Comparison of ENCODE assay signal across 23 mouse cellular contexts in genomic region chr11:102749712-102750111, GRCm38 (mm10). TPM values are rescaled to one million over a fixed set of nuclear protein-coding genes. Genes with fewer than 3 reads are reported as not detected.
A peak's percentile ranks its signal among the peaks of the same experiment; 100 is the strongest.
DNase-seq lines count a peak whose midpoint lies in the region; ATAC-seq and TF ChIP-seq lines count a peak whose summit lies in the region.
"Had no signal": no experiment of that assay in that cellular context is flagged by ENCODE, and none has a peak within 500 bp of the region (broad histone marks: within the 10 kb centered on the region; RNA-seq: fewer than 3 reads in every experiment).

No protein-coding gene starts in this region.

- H3K9me3 ChIP-seq in intestine, embryonic 15.5 days: no peaks in the 10 kb centered on the region
- H3K9me3 ChIP-seq: embryonic facial prominence, embryonic 15.5 days; heart, embryonic 13.5 days; midbrain, embryonic 12.5 days; neural tube, embryonic 13.5 days had no signal

- peak; percentile 31 for DNase-seq in cerebellum, adult 9-11 months
- DNase-seq in cerebellum, adult 9-10 months: no peak
- no peak for DNase-seq in left cerebral cortex, adult 2 months (ENCODE audit: extremely low spot score in 1 of 2, low spot score in 2 of 2)
- no peak for DNase-seq in left cerebral cortex, adult 8-10 months (ENCODE audit: low spot score in 2 of 2)
- peak; percentile 67 for DNase-seq in 3134 (ENCODE audit: extremely low read depth, insufficient read length, low spot score)
- DNase-seq in adrenal gland, adult 8-10 months: peak; percentile 68
- no peak for DNase-seq in urinary bladder, postnatal 4 days (ENCODE audit: low spot score in 2 of 2)
- DNase-seq: B cell, adult 2 months; embryo, embryonic 11 days; heart, postnatal 4 days; kidney, adult 11 months; kidney, postnatal 14 days; left cerebral cortex, postnatal 4 days; liver; lung, embryonic 14.5 days had no signal

- H3K36me3 ChIP-seq in intestine, embryonic 15.5 days: no peaks in the 10 kb centered on the region
- H3K36me3 ChIP-seq: embryonic facial prominence, embryonic 15.5 days; heart, embryonic 13.5 days; midbrain, embryonic 12.5 days; neural tube, embryonic 13.5 days had no signal

- intact Hi-C loops in left cerebral cortex, adult 2 months (cut with DNase I): no loop called here

- H3K4me2 ChIP-seq in intestine, embryonic 15.5 days (replicated peaks): no peak overlapping the region
- H3K4me2 ChIP-seq: embryonic facial prominence, embryonic 15.5 days; heart, embryonic 13.5 days; lung, embryonic 14.5 days; midbrain, embryonic 12.5 days; neural tube, embryonic 13.5 days had no signal

- peak overlapping the region; percentile 44; the same call in 1 of the 2 replicates for H3K27ac ChIP-seq in left cerebral cortex, adult 2 months
- no peak overlapping the region for H3K27ac ChIP-seq in intestine, embryonic 15.5 days
- H3K27ac ChIP-seq: embryonic facial prominence, embryonic 15.5 days; heart, embryonic 13.5 days; hindbrain, postnatal 0 days; macrophage; midbrain, embryonic 12.5 days; neural tube, embryonic 13.5 days had no signal

- no peak for ATAC-seq in intestine, embryonic 15.5 days
- ATAC-seq: hindbrain, postnatal 0 days had no signal

- H3K4me1 ChIP-seq in intestine, embryonic 15.5 days (replicated peaks): peaks cover 9% of the 10 kb centered on the region

- H3K27me3 ChIP-seq in intestine, embryonic 15.5 days (replicated peaks): no peaks in the 10 kb centered on the region; the same call in 1 of the 2 replicates
- H3K27me3 ChIP-seq: embryonic facial prominence, embryonic 15.5 days; neural tube, embryonic 13.5 days had no signal

- H3K4me3 ChIP-seq in left cerebral cortex, adult 2 months: no peak overlapping the region
- H3K4me3 ChIP-seq in intestine, embryonic 15.5 days (replicated peaks): no peak overlapping the region
- H3K4me3 ChIP-seq: embryonic facial prominence, embryonic 15.5 days; heart, embryonic 13.5 days; midbrain, embryonic 12.5 days; neural tube, embryonic 13.5 days had no signal

- H3K9ac ChIP-seq in intestine, embryonic 15.5 days: no peak overlapping the region
- H3K9ac ChIP-seq: embryonic facial prominence, embryonic 15.5 days; heart, embryonic 13.5 days; lung, embryonic 14.5 days; midbrain, embryonic 12.5 days; neural tube, embryonic 13.5 days had no signal

- no peak for TF ChIP-seq CTCF in left cerebral cortex, adult 2 months (IDR thresholded peaks at IDR 0.05)

- 79% methylated on average over 2 of the region's 2 CpGs for WGBS in intestine, embryonic 15.5 days

RNA-seq across cellular contexts. Expression of gene Adam11, which starts 11.5 kb away (rescaled TPM):
- total RNA-seq in left cerebral cortex, adult 2 months (2021): 100 to 1,000 TPM; 128 to 140 TPM
- 100 to 1,000 TPM; 117 to 126 (median 123) TPM for total RNA-seq in left cerebral cortex, adult 8-10 months (2022)
- 10 to 100 TPM in 2 of 4 experiments, 1 to 10 TPM in 2; 2.0 to 13.0 (median 8.0) TPM for total RNA-seq in adrenal gland, adult 8-10 months (2022)
- 3.9 and 4.6 TPM in 2 replicates for polyA plus RNA-seq in intestine, embryonic 15.5 days (2015; fragmentation: Nextera tagmentation; extraction: Ambion mirVana)
- total RNA-seq: granulocyte monocyte progenitor cell, adult 5-6 weeks had no signal

RNA-seq across cellular contexts. Expression of gene Ccdc43, which starts 52.1 kb away (rescaled TPM):
- total RNA-seq in left cerebral cortex, adult 2 months (2021): 10 to 100 TPM; 24.6 to 34.5 TPM
- total RNA-seq in left cerebral cortex, adult 8-10 months (2022): 10 to 100 TPM; 23.9 to 37.7 (median 26.3) TPM
- 10 to 100 TPM; 26.5 to 30.5 (median 29.6) TPM for total RNA-seq in adrenal gland, adult 8-10 months (2022)
- polyA plus RNA-seq in intestine, embryonic 15.5 days (2015; fragmentation: Nextera tagmentation; extraction: Ambion mirVana): 40.0 and 46.7 TPM in 2 replicates

Comparison
In these comparisons a context has a peak if more than half of its experiments do, and no peak if none do; other contexts are left out.
1. DNase-seq: peak in cerebellum, adult 9-11 months (single experiment), 3134 (single experiment) and adrenal gland, adult 8-10 months (single experiment); none in cerebellum, adult 9-10 months (single experiment), left cerebral cortex, adult 2 months (0 of 2), left cerebral cortex, adult 8-10 months (0 of 2) and urinary bladder, postnatal 4 days (0 of 2).
2. RNA of gene Adam11, which starts 11.5 kb away (total RNA-seq): 128 to 140 TPM in left cerebral cortex, adult 2 months and 117 to 126 TPM in left cerebral cortex, adult 8-10 months; 2.0 to 13.0 TPM in adrenal gland, adult 8-10 months; every median in the first group is over 4 times any median in the second.